Mouse (Mus musculus): Measurements from ENCODE around the gene Ccdc12.
"Not testable (repeated sequence)": the region's sequence is repeated elsewhere in the genome, so short reads cannot be mapped to it uniquely, and the experiment has no call there.

The Ccdc12 gene

DNA sequence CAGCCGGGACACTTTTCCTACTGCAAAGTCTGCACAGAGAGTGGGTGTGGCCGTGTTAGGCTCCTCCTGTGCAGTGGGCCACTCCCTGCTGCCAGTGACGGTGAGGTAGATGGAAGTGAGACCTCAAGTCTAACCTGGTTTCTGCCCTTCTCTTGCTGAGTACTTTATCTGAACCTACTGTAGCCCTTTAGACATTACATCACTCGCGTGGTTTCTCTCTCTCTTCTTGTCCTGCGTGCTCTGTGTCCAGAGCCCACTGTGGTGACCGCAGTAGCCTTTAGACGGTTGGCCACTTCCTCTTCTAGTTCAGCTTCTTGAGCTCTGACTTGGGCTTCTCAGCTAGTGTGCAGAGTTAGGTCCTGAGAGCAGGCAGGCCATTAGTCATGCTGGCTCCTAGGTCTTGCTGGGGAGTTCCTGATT is 20.2 kb downstream of the Ccdc12 start:
- peak; percentile 52 for DNase-seq (ENCODE audit: low spot score)

DNA sequence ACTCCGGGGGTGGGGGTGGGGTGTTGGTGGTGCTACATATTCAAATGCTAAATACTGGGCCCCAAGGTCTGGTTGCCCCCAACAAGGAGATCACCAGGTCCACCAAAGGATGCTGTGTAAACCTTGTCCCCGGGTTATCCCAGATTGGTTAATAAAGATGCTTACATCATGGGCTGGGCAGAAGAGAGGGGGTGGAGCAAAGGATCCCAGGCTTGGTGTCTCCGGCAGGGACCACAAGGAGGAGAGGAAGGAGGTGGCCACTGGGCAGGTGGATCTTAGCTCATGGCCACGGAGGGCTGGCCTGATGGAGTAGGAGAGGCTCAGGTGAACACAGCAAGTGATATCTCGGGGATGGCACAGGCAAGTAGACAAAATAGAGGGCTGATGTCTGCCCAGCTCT is 22.6 kb downstream of the Ccdc12 start:
- DNase-seq (ENCODE audit: low spot score), result no peak

DNA sequence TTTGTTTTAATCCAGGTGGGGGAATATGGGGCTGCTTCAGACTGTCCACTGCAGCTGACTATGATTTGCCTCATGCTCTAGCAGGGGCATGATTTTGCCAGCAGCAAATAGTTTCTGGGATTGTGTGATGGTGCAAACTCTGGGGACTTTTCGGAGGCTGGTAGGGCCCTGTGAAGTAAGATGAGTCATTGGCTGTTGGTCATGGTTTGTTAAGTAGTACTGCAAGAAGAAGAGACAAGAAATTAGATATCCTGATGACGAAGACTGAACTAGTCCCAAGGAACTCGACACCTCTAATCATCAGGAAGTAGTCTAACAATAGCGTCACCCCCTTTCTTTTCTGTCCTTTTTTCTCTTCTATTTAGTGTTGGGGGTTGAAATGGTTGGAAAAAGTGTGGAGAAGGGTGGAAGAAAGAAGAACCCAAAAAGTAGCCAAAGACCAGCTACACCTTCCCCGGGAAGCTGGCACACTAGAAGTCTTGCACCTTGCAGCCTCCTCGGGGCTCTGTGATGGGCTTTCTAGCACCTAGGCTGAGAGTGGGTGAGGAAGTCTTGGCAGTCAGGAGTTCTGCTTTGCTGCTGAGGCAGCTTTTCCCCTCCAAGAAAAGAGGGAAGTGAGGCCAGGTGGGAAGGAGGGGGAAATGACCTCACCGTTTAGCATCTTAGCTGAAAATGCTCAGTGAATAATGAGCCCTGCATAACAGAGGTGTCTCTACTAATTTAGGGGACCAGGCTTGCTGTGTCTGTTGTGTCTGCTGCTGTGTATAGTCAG is 24.6 kb downstream of the Ccdc12 start:
- no peak for DNase-seq (ENCODE audit: low spot score)

DNA sequence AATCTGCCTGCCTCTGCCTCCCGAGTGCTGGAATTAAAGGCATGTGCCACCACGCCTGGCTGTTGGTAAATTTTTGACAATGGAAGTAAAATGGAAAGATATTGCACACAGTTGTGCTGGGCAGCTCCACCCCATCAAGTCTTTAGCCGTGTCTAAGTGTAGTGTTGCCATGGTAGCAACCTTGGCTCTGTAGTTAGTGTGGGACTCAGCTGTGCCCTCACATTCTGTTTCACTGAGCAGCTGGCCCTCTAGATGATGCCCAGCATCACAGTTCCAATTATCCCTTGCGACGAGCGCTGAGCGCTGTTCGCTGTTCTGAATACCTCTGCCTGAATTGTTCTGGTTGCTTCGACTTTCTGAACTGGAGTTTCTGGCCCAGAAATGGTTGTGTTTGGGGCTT is 25.5 kb downstream of the Ccdc12 start:
- DNase-seq (ENCODE audit: low spot score), result peak; percentile 44

DNA sequence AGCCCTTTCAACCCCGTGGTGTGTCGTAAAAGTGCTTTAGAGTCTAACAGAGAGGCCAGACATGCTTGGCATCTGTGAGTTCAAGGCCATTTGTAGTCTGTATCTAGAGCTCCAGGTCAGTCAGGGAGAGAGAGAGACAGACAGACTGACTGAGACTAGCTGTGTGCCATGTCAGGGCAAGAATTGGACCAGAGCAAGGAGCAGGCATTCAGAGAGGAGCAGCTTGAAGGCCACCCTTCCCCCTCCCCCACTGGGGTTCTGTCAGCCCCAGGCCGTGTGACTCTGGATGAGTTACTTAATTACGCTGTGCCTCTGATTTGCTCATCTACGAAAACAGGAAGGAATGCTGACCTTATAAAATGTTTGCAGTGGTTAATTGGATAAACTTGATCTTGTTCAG is 26.0 kb downstream of the Ccdc12 start:
- DNase-seq (ENCODE audit: low spot score), result no peak

DNA sequence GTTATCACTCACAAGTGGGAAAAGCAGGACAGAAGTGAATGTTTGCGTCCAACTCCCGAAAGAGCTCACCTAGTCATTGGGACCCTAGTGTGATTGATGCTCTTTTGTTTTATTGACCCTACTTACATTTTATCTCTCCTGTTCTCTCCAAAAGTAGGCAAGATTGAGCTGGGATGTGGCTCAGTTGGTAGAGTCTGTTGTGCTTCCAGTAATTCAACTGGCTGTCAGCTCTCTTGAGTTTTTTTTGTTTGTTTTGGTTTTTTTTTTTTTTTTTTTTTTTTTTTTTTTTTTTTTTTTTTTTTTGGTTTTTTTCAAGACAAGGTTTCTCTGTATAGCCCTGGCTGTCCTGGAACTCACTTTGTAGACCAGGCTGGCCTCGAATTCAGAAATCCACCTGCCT is 26.4 kb downstream of the Ccdc12 start:
- DNase-seq (ENCODE audit: low spot score), result not testable (repeated sequence)

DNA sequence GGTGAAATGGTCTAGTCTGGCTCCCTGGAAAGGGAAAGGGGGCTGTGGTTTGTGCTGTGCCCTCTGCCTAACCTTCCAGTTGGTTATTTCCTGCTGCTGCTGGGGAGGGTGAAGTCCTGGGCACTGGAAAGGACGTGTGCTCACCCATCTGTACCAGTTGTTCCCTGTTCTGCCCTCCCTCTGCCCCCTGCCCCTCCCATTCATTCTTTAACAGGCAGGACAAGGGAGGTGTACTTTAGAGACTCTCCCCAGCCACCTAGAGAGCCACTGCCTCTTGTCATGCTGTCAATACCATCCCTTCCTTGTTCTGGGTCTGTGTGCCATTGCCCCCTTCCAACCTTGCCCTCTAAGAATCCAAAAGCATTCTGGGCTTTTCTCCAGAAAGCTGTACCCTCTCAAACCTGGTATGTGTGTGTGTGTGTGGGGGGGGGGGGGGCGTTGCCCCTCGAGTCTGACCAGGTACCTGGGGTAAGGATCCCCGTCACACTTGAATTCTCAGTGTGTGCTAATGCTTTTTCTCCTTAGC is 27.3 kb downstream of the Ccdc12 start:
- no peak for DNase-seq (ENCODE audit: low spot score)

DNA sequence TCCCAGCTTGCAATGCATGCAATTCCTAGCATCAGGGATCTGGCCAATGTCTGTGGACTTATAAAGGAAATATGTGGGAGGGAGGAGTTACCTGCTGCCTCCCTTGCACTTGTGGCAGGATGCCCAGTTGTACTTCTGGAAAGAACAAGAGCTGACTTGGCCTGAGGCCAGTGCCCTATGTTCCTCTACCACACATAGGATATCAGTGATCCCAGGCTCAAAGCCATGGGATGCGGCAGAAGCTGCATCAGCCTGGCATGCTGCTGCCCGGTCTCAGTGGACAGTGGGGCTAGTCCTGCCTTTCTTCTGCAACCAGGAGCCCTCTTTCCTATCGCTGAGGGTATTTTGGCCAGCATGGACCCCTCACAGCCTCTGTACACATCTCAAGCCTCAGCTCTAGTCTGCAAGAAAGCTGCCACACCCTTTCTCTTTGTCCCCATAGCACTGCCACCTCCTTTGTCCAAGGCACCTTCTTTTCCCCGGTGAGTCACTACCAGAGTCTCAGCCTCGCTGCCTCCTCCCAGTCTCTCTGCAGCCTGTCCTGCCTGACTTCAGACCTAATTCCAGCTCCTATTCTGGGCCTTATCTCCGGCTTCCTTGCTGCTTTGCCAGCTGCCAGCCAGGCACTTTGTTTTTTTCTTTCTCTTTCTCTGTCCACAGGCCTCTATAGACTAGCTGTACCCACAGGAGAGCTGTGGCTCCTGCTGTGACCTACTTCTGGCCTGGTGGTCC is 28.0 kb downstream of the Ccdc12 start:
- peak; percentile 71 for DNase-seq (ENCODE audit: low spot score)

DNA sequence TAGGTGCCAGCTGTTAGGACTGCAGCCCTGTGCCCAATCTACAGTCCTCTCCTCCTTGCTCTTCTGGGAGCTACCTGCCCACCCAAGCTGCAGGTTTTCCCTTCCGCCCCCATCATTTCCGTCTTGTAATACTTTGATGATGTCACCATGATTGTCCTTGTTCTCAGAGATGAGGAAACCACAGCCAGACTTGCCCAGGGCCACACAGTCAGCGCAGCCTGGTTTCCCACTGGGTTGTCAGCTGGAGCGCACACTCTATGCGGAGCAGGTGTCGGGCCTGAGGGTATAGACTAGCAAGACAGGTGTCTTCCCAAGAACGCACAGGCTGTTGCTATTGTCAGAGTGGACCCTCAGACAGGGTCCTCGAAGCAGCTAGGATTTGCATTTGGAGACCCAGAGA is 28.9 kb downstream of the Ccdc12 start:
- DNase-seq (ENCODE audit: low spot score), result no peak

DNA sequence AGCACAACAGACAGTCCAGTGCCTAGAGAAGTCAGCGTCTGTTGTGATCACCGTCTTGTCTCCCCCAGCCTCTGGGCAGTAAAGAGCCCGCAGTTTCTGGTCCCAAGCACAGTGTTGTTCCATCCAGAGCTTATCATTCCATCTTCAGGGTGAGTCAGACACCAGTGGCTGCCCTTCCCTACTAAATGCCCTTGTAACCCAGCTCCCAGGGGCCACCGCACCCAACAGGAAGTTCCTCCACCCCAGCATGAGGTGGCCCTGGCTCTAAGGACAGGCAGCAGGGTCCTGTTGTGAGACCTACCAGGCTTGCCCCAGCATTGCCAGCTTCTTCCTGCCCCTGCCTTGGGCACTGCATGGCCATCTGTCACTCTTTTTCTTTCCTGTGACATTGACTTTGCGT is 29.3 kb downstream of the Ccdc12 start:
- no peak for DNase-seq (ENCODE audit: low spot score)

DNA sequence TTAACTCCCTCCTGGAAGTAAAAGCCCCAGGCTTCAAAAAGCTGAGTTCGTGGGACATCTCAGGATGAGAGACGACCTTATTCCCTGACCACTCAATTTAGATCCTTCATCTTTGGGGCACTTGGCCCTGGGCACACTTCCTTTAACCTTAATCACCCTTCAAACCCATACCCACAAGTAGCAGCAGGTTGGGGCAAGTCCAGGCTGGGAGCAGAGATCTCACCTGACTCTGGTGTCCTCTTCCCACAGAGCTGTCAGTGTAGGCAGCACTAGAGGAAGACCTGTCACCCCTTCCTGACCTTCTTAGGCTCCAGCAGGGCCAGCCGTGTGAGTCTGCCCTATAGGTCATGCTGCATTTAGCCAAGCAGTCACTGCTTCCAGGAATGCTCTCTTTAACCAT is 30.2 kb downstream of the Ccdc12 start:
- no peak for DNase-seq (ENCODE audit: low spot score)

DNA sequence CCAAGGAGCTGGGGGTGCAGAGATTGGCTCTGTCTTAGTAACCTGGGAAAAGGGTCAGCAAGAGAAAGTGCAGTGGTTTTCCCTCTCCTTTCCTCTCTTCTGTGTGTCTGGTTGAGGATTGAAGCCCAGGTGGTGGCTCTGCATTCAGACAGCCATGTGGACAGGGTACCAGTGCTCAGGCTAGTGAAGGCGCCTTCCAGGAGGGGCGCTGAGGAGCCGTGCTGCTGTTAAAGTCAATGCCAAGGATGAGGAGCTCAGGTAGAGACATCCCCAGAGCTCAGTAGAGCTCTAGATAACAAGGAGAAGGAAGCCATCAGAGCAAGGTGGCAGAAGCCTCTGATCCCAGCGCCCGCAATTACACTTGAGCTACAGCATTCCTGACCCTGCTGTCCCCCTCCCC is 30.8 kb downstream of the Ccdc12 start:
- no peak for DNase-seq (ENCODE audit: low spot score)

DNA sequence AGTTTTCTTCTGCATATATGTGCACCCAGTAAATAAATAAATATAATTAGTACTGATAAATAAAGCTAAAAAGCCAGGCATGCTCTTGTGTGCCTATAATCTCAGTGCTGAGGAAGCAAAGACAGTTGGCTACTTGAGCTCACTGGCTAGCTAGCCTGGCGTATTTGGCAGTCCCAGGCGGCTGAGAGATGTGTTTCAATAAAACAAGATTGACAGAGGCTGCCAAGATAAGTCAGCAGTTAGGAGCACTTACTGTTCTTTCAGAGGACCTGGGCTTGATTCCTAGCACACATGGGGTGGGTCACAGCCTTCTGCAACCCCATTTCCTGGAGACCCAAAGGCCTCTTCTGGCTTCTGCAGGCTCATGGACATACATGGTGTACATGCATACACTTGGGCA is 31.5 kb downstream of the Ccdc12 start:
- no peak for DNase-seq (ENCODE audit: low spot score)

DNA sequence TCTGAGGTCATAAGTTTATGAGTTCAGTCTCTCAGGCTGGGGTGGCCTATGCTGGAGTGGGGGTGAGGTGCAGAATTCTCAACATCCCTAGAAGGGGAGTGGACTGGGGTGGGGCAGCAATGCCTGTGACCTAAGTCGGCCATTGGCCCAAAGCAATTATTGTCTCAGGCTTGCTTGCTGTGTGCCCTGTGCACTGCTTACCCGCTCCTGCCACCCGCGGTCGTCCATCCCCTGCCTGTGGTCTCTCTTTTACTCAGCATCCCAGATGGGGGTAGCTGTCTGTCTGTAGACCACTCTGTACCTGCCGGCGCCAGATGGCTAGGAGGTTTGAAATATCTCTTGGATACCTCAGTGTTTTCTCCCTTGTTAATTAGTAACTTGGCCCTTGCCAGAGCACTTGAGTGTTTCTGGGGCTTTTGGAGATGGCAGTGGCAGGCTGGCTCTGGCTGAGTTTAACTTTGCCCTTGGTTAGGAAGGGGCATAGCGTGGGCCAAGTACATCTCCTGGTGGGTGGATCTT is 33.0 kb downstream of the Ccdc12 start:
- no peak for DNase-seq (ENCODE audit: low spot score)

DNA sequence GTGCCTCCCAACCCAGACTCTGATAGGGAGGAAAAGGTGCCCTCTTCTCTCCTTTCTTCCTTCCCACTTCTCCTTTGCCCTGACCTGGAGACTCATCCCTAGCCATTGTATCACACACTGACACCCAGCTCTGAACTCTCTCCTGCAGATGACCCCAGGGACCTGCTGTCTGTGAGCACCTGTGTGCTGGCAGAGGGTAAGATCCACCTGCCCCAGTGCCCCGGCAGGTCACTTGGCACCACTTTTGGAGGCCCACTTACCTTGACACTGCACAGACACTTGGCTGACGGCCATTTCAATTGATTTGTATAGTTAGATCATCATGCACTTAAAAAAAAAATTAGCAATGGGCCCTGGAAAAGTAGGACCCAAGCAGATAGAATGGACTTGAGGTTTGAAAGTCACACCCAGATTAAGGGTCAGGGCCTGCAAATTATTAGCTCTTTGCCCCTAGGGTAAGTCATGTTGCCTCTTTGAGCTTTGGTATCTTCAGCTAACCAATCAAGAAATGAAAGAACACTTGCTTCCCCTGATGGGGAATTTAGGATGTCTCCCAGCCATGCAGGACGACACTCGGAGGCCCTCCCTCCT is 39.0 kb downstream of the Ccdc12 start:
- no peak for DNase-seq (ENCODE audit: low spot score)

DNA sequence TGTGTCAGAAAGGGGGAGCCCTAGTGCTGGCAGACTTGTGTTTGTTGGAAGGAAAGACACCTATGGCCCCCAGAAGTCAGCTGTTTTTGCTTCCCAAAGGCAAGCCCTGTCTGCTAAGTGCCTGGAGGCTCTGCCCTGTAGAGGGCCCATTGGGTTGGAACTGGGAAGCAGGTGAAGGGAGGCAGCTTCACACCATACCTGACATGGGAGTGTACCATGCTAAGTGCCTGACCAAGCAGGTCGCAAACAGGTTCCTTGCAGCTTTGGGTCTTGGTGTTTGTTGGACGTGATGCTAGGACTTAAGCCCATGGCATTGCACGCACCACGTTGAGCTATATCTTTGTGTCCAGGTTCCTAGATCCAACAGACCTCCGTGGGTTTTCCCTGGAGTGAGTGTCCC is 40.1 kb downstream of the Ccdc12 start:
- no peak for DNase-seq (ENCODE audit: low spot score)

DNA sequence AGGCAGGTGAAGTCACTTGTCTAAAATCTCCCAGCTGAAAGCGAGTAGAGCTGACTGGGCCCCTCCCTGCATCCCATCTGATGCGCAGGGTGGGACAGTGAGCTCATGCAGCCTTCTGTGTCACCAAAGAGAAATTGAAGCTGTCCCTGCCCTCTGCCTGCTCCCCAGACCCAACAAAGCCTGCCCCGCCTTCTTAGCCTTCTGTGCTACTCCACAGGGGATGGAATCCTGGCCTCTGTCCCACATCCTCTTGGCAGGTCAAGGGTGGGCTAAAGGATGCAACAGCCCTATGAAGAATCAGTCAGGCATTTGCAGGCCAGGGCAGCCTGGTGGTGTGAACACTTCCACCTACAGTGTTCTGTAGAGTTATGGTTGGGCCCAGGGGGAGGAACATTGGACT is 41.2 kb downstream of the Ccdc12 start:
- no peak for DNase-seq (ENCODE audit: low spot score)

DNA sequence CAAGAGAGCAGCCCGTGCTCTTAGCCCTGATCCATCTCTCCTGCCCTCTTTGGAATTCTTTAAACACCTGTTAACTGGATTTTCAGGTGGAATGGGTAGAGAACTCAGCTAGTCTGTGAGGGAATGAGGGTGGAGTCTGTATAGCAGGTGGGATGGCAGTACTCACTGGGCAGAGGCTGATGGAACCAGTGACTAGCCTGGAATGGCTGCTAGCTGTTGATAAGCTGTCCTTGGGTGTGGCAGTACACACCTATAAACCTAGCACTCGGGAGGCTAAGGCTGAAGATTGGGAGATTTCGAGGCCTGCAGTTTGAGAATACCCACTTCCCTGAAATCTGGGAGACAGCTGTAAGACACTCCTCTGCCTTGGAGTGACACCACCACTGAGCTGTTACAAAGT is 43.3 kb downstream of the Ccdc12 start:
- DNase-seq (ENCODE audit: low spot score), result no peak

DNA sequence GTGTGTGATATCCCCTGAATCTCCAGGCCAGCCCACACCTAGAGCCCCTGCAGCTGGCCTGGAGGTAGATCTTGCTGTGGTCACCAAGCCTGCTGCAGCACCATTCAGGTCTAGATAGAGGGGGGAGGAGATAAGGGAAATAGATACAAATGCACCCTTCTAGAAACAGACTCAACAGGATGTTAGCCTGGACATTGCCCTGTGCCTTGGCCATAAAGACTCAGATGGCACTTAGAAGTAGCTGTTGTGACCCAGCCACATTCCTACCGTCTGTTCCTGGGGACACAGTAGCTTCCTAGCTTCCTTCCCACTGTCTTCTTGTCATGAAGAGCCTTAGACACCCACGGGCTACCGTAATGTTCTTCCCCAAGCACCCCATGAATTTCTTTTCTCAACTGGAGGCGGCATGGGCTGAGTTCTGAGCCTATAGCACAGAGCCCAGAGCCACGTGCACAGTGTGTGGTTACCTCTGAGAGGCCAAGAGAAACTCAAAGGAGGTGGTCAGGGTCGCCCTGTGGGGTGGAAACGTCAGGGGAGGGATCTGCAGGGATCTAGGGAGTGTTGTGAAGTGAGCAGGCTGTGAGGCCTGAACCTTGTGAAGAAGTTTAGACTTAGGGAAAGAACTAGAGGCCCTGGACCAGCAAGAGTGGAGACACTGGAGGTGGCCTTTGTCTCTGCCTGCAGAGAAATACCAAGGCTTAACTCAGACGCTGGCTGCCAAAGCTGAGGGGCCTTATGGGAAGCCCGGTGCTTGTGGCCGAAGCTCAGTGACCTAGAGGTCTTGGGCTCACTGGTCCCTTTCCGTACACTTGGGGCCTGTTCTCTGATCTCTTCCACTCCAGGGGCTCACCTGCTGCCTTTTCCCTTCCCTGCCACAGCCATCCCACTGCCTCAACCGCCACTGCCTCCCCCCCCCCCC is 45.1 kb downstream of the Ccdc12 start:
- no peak for DNase-seq (ENCODE audit: low spot score)

DNA sequence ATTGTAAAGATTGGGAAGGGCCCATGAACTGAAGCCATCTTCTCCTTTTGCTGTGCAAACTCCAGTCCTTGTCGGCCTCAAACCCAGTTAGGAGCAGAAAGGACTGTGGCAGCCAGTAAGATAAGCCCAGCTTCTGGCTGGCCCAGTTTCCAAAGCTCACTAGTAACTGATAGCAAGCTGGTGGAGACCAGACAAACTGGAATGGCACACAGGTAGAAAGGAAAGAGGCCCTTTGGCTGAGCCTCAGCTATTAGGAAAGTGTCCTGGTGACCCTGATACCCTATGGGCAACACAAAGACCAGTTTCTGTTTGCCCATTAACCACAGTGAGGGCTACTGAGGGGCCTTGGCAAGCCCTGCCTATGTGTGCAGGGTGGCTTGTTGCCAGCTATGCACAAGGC is 46.5 kb downstream of the Ccdc12 start:
- DNase-seq (ENCODE audit: low spot score), result no peak

DNA sequence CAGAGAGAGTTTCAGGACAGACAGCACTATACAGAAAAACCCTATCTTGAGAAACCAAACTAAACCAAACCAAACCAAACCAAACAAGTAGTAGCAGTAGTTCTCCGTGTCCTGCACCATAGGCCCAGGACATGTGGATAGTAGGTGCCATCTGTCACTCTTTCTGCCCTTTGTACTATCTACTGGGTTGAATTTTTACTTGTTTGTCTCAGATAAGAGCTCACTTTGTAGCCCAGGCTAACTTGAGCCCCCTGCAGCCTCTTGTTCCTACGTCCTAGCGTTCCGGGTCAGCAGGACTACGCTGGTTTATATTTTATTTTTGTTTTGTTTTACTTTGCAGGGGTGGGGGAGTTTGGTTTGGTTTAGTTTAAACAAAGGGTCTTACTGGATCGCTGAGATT is 47.6 kb downstream of the Ccdc12 start:
- DNase-seq (ENCODE audit: low spot score), result no peak

DNA sequence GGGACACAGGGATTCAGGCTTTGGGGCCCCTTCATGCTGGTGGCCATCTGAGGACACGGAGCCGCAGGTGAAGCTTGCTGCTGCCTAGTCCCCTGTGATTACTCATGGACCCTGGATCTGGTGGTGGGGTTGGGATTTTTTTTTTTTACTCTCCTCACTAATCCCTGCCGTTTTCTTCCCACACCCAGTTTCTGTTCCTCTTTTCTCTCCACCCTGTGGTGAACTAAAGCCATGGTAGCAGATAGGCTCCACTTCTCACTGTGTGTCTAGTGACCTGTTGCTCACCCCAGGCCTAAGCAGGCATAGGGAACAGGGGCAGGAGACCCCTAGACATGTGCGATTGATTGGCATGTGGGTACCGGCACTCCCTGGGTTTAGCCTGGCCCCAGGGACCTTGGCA is 50.5 kb downstream of the Ccdc12 start:
- DNase-seq (ENCODE audit: low spot score), result no peak

Data from layer of hippocampus, adult 11-12 months (tissue).